Mouse (Mus musculus) ES-E14 (cell line): ENCODE measurements around the gene Crkl.

Experiments
- CHD2 ChIP-seq: IDR thresholded peaks from 2 replicates; pipeline ENCODE4 v1.6.1; 2014; ENCODE audit warnings: mild to moderate bottlenecking, low read depth, low read length, inconsistent platforms
- HCFC1 ChIP-seq: IDR thresholded peaks from 2 replicates; pipeline ENCODE4 v1.6.1; 2012; ENCODE audit warnings: low read length, inconsistent platforms, borderline replicate concordance; ENCODE audit not compliant: insufficient read depth

- TF ChIP-seq HCFC1 (no peak), CHD2 (no peak)
Measured at GRCm38 (mm10) chr16:17423021-17423420, 28.8 kb upstream of the Crkl start.
